Mouse (Mus musculus) layer of hippocampus, postnatal 10 days (tissue): ENCODE measurements at regions not wholly inside any gene's neighbourhood (a gene's known extent, or its start where the extent isn't known, plus 50 kb on each side); places are given as distances from the start of the nearest gene placed in this dataset.
A peak's percentile ranks its signal among the peaks of the same experiment; 100 is the strongest.

ENCODE experiments used
- DNase-seq, 2 experiments: peaks; one replicate each; pipeline ENCODE4 v3.0.0; 2021; ENCODE audit warnings: low spot score in 2 of 2

GRCm38 (mm10) chr13:37654651-37655050 lies 123.5 kb upstream of the Rreb1 start:
- DNase-seq, result no peak

GRCm38 (mm10) chr13:37657248-37657647 lies 121.0 kb upstream of the Rreb1 start:
- peak; percentile 48 to 49 for DNase-seq

- DNase-seq, result no peak
These were observed 120.2 kb upstream of the Rreb1 start for GRCm38 (mm10) chr13:37658034-37658433.

- DNase-seq, result no peak
These were observed 119.7 kb upstream of the Rreb1 start for GRCm38 (mm10) chr13:37658519-37658918.

GRCm38 (mm10) chr13:37660083-37660482 lies 118.1 kb upstream of the Rreb1 start:
- DNase-seq, result no peak

GRCm38 (mm10) chr13:37660668-37661067 lies 117.5 kb upstream of the Rreb1 start:
- no peak for DNase-seq

GRCm38 (mm10) chr13:37664116-37664515 lies 114.1 kb upstream of the Rreb1 start:
- DNase-seq, result no peak

GRCm38 (mm10) chr13:37666207-37667003 lies 111.8 kb upstream of the Rreb1 start:
- no peak for DNase-seq

GRCm38 (mm10) chr13:37667386-37667785 lies 110.8 kb upstream of the Rreb1 start:
- no peak for DNase-seq

GRCm38 (mm10) chr13:37667871-37668270 lies 110.3 kb upstream of the Rreb1 start:
- no peak for DNase-seq

GRCm38 (mm10) chr13:37671109-37671508 lies 107.1 kb upstream of the Rreb1 start:
- DNase-seq, result no peak

GRCm38 (mm10) chr13:37674676-37675350 lies 103.4 kb upstream of the Rreb1 start:
- DNase-seq, result no peak

- DNase-seq, result no peak
These were observed 102.5 kb upstream of the Rreb1 start for GRCm38 (mm10) chr13:37675718-37676117.

- no peak for DNase-seq
These were observed 101.3 kb upstream of the Rreb1 start for GRCm38 (mm10) chr13:37676912-37677311.

- no peak for DNase-seq
These were observed 99.9 kb upstream of the Rreb1 start for GRCm38 (mm10) chr13:37678251-37678650.

GRCm38 (mm10) chr13:37678772-37679171 lies 99.4 kb upstream of the Rreb1 start:
- no peak for DNase-seq

GRCm38 (mm10) chr13:37680837-37681619 lies 97.2 kb upstream of the Rreb1 start:
- peak; percentile 48 to 57 for DNase-seq

GRCm38 (mm10) chr13:37683045-37683679 lies 95.0 kb upstream of the Rreb1 start:
- no peak for DNase-seq

GRCm38 (mm10) chr13:37685617-37686016 lies 92.6 kb upstream of the Rreb1 start:
- no peak for DNase-seq

GRCm38 (mm10) chr13:37686109-37686508 lies 92.1 kb upstream of the Rreb1 start:
- no peak for DNase-seq

GRCm38 (mm10) chr13:37689127-37689777 lies 88.9 kb upstream of the Rreb1 start:
- DNase-seq, result no peak
